ENCODE assay signal across 9 mouse cellular contexts in the genomic region with DNA sequence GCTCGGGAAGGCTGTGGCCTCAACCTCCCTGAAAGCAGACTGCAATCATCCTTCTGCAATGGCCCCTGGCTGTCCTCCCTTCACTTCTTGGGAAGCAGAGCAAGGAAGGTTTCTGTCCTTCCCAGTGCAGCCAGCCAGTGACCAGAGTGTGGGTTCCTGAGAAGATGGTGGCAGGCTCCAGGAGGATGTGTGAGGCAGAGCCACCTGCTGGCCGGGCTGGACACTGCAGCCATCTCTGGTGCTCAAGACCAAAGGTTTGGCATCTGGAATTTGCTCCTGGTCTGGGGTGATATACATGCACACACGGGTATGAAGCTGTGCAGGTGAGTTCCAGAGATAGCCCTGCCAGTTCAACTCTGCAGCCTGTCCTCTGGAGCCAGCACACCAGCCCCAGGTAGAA.
A peak's percentile ranks its signal among the peaks of the same experiment; 100 is the strongest.
DNase-seq lines count a peak whose midpoint lies in the region; ATAC-seq and TF ChIP-seq lines count a peak whose summit lies in the region.
"Had no signal": no experiment of that assay in that cellular context is flagged by ENCODE, and none has a peak within 500 bp of the region (broad histone marks: within the 10 kb centered on the region; RNA-seq: fewer than 3 reads in every experiment).

No protein-coding gene starts in this region.

- H3K4me3 ChIP-seq in forebrain, embryonic 10.5 days, result no peak overlapping the region
- H3K4me3 ChIP-seq in forebrain, embryonic 15.5 days, result no peak overlapping the region
- H3K4me3 ChIP-seq in cortical plate, adult 2 months (ENCODE audit: insufficient read depth, low read length), result no peak overlapping the region
- no peak overlapping the region for H3K4me3 ChIP-seq in liver, embryonic 13.5 days (replicated peaks)
- H3K4me3 ChIP-seq: stomach, embryonic 15.5 days had no signal

- peaks cover 87% of the 10 kb centered on the region for H3K27me3 ChIP-seq in forebrain, embryonic 10.5 days (ENCODE audit: poor library complexity, severe bottlenecking)
- peaks cover 45% of the 10 kb centered on the region for H3K27me3 ChIP-seq in forebrain, embryonic 15.5 days
- H3K27me3 ChIP-seq in liver, embryonic 13.5 days, result no peaks in the 10 kb centered on the region
- H3K27me3 ChIP-seq: stomach, embryonic 15.5 days had no signal

- H3K9ac ChIP-seq in forebrain, embryonic 15.5 days (replicated peaks), result no peak overlapping the region
- no peak overlapping the region for H3K9ac ChIP-seq in liver, embryonic 13.5 days
- H3K9ac ChIP-seq: stomach, embryonic 15.5 days had no signal

- no peak for TF ChIP-seq POLR2A in cortical plate, adult 2 months (IDR thresholded peaks at IDR 0.05; ENCODE audit: extremely low read depth, insufficient read depth, low read length)

- H3K4me1 ChIP-seq in forebrain, embryonic 10.5 days, result peaks cover 29% of the 10 kb centered on the region
- peaks cover 11% of the 10 kb centered on the region for H3K4me1 ChIP-seq in forebrain, embryonic 15.5 days
- H3K4me1 ChIP-seq in cortical plate, adult 2 months (ENCODE audit: control insufficient read depth, insufficient read depth, low read length), result no peaks in the 10 kb centered on the region
- H3K4me1 ChIP-seq in liver, embryonic 13.5 days (replicated peaks), result no peaks in the 10 kb centered on the region
- H3K4me1 ChIP-seq: stomach, embryonic 15.5 days had no signal

- peak; percentile 67 for TF ChIP-seq CTCF in cortical plate, adult 2 months (IDR thresholded peaks at IDR 0.05; ENCODE audit: extremely low read depth, insufficient read depth, low read length)

- no peak overlapping the region for H3K4me2 ChIP-seq in forebrain, embryonic 15.5 days (replicated peaks)
- no peak overlapping the region for H3K4me2 ChIP-seq in liver, embryonic 13.5 days
- H3K4me2 ChIP-seq: stomach, embryonic 15.5 days had no signal

- H3K36me3 ChIP-seq in forebrain, embryonic 10.5 days (replicated peaks), result no peaks in the 10 kb centered on the region
- H3K36me3 ChIP-seq in forebrain, embryonic 15.5 days, result no peaks in the 10 kb centered on the region
- H3K36me3 ChIP-seq in liver, embryonic 13.5 days, result no peaks in the 10 kb centered on the region
- H3K36me3 ChIP-seq: stomach, embryonic 15.5 days had no signal

- WGBS in forebrain, embryonic 10.5 days, result 27% methylated on average over 3 of the region's 3 CpGs
- 29% methylated on average over 3 of the region's 3 CpGs for WGBS in forebrain, embryonic 15.5 days
- 23% methylated on average over 3 of the region's 3 CpGs for WGBS in liver, embryonic 13.5 days (ENCODE audit: insufficient replicate concordance)

- no peak overlapping the region for H3K27ac ChIP-seq in forebrain, embryonic 10.5 days
- H3K27ac ChIP-seq in forebrain, embryonic 15.5 days (replicated peaks), result no peak overlapping the region
- H3K27ac ChIP-seq in cortical plate, adult 2 months (ENCODE audit: insufficient read depth, low read length), result no peak overlapping the region
- no peak overlapping the region for H3K27ac ChIP-seq in liver, embryonic 13.5 days
- H3K27ac ChIP-seq: stomach, embryonic 15.5 days had no signal

- DNase-seq in forebrain, embryonic 10.5 days (ENCODE audit: extremely low spot score, low spot score), result peak; percentile 73
- peak; percentile 5 for DNase-seq in thymus, postnatal 14 days
- no peak for DNase-seq in thymus, postnatal 0 days (ENCODE audit: low spot score)
- peak; percentile 61 for DNase-seq in kidney, adult 9 months
- DNase-seq in liver, embryonic 13.5 days, result peak; percentile 6
- peak; percentile 19 to 46 for DNase-seq in right cerebral cortex, postnatal 36 days (ENCODE audit: low spot score in 2 of 2)

- no peak for ATAC-seq in forebrain, embryonic 15.5 days (replicated peaks)
- no peak for ATAC-seq in liver, embryonic 13.5 days (ENCODE audit: low read depth)

- H3K9me3 ChIP-seq in forebrain, embryonic 10.5 days, result no peaks in the 10 kb centered on the region
- no peaks in the 10 kb centered on the region for H3K9me3 ChIP-seq in forebrain, embryonic 15.5 days
- no peaks in the 10 kb centered on the region for H3K9me3 ChIP-seq in liver, embryonic 13.5 days (replicated peaks)
- H3K9me3 ChIP-seq: stomach, embryonic 15.5 days had no signal
